Mouse (Mus musculus) myocyte (in vitro differentiated cells): ENCODE results near the gene Lyrm4. TPM values are rescaled to one million over a fixed set of nuclear protein-coding genes. Genes with fewer than 3 reads are reported as not detected.
"Not testable (repeated sequence)": the region's sequence is repeated elsewhere in the genome, so short reads cannot be mapped to it uniquely, and the experiment has no call there.

ENCODE experiments used
- H3K27me3 ChIP-seq: one replicate; pipeline ENCODE4 v1.6.1; 2011; ENCODE audit not compliant: control insufficient read depth, insufficient read depth, insufficient read length
- H3K36me3 ChIP-seq: one replicate; pipeline ENCODE4 v1.6.1; 2011; ENCODE audit not compliant: control insufficient read depth, insufficient read depth
- H3K4me2 ChIP-seq: one replicate; pipeline ENCODE4 v1.6.1; 2011; ENCODE audit warnings: low read depth, control low read depth
- H3K4me3 ChIP-seq: one replicate; pipeline ENCODE4 v1.5.1; 2011; ENCODE audit warnings: mild to moderate bottlenecking, control low read depth, moderate library complexity
- H3K79me2 ChIP-seq: one replicate; pipeline ENCODE4 v1.6.1; 2011; ENCODE audit not compliant: control insufficient read depth, insufficient read depth
- H3ac ChIP-seq: one replicate; pipeline ENCODE4 v1.6.1; 2011; ENCODE audit not compliant: control insufficient read depth, insufficient read length
- CEBPB ChIP-seq: IDR thresholded peaks from 2 replicates; pipeline ENCODE4 v1.6.1; 2011; ENCODE audit warnings: mild to moderate bottlenecking, moderate library complexity; ENCODE audit not compliant: poor library complexity, insufficient read depth, severe bottlenecking
- E2F4 ChIP-seq: IDR thresholded peaks from one replicate; pipeline ENCODE4 v1.6.1; 2011; ENCODE audit warnings: mild to moderate bottlenecking, control low read depth, moderate library complexity; ENCODE audit not compliant: insufficient read depth
- MAX ChIP-seq: IDR thresholded peaks from one replicate; pipeline ENCODE4 v1.6.1; 2011; ENCODE audit warnings: low read depth, mild to moderate bottlenecking, control low read depth
- MYOD1 ChIP-seq, 3 experiments: IDR thresholded peaks; one replicate each; pipeline ENCODE4 v1.6.1; 2011; ENCODE audit warnings: control low read depth in 2 of 3, low read depth in 2 of 3, mild to moderate bottlenecking in 2 of 3, moderate library complexity in 1 of 3; ENCODE audit not compliant: insufficient read length in 2 of 3, control insufficient read depth in 1 of 3
- MYOG ChIP-seq, 3 experiments: IDR thresholded peaks; one replicate each; pipeline ENCODE4 v1.6.1; 2011; ENCODE audit warnings: control low read depth in 2 of 3, low read depth in 2 of 3, mild to moderate bottlenecking in 2 of 3; ENCODE audit not compliant: insufficient read length in 2 of 3, control insufficient read depth in 1 of 3, insufficient read depth in 1 of 3
- POLR2A ChIP-seq: IDR thresholded peaks from one replicate; pipeline ENCODE4 v1.6.1; 2011; ENCODE audit warnings: low read depth, mild to moderate bottlenecking, control low read depth, moderate library complexity; ENCODE audit not compliant: insufficient read length
- POLR2AphosphoS2 ChIP-seq: IDR thresholded peaks from one replicate; pipeline ENCODE4 v1.6.1; 2011; ENCODE audit warnings: low read depth, control low read depth; ENCODE audit not compliant: insufficient read length
- REST ChIP-seq: IDR thresholded peaks from one replicate; pipeline ENCODE4 v1.6.1; 2011; ENCODE audit warnings: mild to moderate bottlenecking, control low read depth, moderate library complexity; ENCODE audit not compliant: insufficient read depth, insufficient read length
- SRF ChIP-seq: IDR thresholded peaks from one replicate; pipeline ENCODE4 v1.6.1; 2011; ENCODE audit warnings: low read depth; ENCODE audit not compliant: control insufficient read depth, insufficient read length
- TCF12 ChIP-seq: IDR thresholded peaks from one replicate; pipeline ENCODE4 v1.6.1; 2011; ENCODE audit warnings: mild to moderate bottlenecking, control low read depth; ENCODE audit not compliant: poor library complexity, insufficient read depth, severe bottlenecking
- TCF3 ChIP-seq: IDR thresholded peaks from one replicate; pipeline ENCODE4 v1.6.1; 2011; ENCODE audit warnings: low read depth, control low read depth; ENCODE audit not compliant: insufficient read length
- USF1 ChIP-seq: IDR thresholded peaks from one replicate; pipeline ENCODE4 v1.6.1; 2011; ENCODE audit warnings: low read depth, mild to moderate bottlenecking, control low read depth, moderate library complexity
- polyA plus RNA-seq: library from polyadenylated mRNA; unstranded; fragments of >200 nt; fragmentation: generic; extraction: Trizol; gene quantifications from one replicate; pipeline ENCODE4 v1.2.1, GENCODE M21; 2012; ENCODE audit warnings: missing spikeins

The Lyrm4 gene
- polyA plus RNA-seq, 1 experiment = 11.3 TPM

DNA sequence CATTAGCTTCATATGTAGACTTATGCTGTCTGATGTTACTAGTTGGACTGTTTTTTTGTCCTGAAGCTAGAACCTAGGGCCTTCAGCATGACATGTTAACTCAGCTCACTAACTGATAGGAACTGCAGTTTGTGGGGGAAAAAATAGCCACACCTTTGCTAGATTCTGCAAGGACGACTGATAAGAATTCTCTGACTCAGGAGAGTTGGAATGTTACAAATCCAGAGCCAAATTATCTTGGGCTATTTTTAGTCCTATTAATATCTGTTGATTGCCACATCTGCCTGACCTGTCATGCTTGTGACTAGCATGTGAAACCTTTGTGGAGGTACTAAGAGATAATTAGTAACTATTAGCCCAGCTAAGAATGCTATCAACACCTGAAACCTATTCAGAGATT, 116.5 kb downstream of the Lyrm4 start:
- Histone ChIP-seq H3ac (no peak overlapping the region), H3K36me3 (no peaks in the 10 kb centered on the region)
- TF ChIP-seq TCF3 (no peak), TCF12 (no peak), MYOG (IDR thresholded peaks at IDR 0.05; ENCODE audit: control insufficient read depth in 1 of 3, insufficient read depth in 1 of 3, insufficient read length in 2 of 3, low read depth in 2 of 3) (no peak), SRF (no peak)

DNA sequence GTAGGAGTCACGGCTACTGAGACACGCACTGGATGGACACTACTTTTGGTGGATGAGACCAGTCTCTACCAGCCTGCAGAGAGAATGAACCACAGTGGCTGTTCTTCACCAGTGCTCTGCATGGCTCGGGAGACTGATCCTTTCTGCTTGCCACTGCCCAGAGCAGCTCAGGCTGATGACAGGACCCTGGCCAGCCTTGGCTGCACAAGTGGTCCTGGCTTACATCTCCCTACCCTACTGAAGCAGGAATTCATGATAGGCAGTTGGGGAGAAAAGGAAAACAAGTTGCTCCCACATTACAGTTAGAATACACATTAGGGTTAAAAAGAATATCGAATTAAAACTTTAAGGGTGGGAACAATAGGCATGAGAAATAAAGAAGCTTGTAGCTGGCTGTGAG, 119.7 kb downstream of the Lyrm4 start:
- Histone ChIP-seq H3K79me2 (no peaks in the 10 kb centered on the region), H3K4me2 (no peak overlapping the region), H3K36me3 (no peaks in the 10 kb centered on the region), H3ac (no peak overlapping the region), H3K4me3 (no peak overlapping the region), H3K27me3 (no peaks in the 10 kb centered on the region)
- TF ChIP-seq MYOD1 (IDR thresholded peaks at IDR 0.05; ENCODE audit: control insufficient read depth in 1 of 3, insufficient read length in 2 of 3, low read depth in 2 of 3) (no peak), MYOG (IDR thresholded peaks at IDR 0.05; ENCODE audit: control insufficient read depth in 1 of 3, insufficient read depth in 1 of 3, insufficient read length in 2 of 3, low read depth in 2 of 3) (no peak), USF1 (no peak), POLR2AphosphoS2 (no peak), REST (no peak), CEBPB (no peak), POLR2A (no peak), SRF (no peak), TCF12 (no peak), TCF3 (no peak), MAX (no peak), E2F4 (no peak)

More for the DNA sequence above, 116.5 kb downstream of the Lyrm4 start:
- no peaks in the 10 kb centered on the region for H3K79me2 ChIP-seq
- H3K4me2 ChIP-seq = no peak overlapping the region
- H3K4me3 ChIP-seq = no peak overlapping the region
- H3K27me3 ChIP-seq = no peaks in the 10 kb centered on the region

DNA sequence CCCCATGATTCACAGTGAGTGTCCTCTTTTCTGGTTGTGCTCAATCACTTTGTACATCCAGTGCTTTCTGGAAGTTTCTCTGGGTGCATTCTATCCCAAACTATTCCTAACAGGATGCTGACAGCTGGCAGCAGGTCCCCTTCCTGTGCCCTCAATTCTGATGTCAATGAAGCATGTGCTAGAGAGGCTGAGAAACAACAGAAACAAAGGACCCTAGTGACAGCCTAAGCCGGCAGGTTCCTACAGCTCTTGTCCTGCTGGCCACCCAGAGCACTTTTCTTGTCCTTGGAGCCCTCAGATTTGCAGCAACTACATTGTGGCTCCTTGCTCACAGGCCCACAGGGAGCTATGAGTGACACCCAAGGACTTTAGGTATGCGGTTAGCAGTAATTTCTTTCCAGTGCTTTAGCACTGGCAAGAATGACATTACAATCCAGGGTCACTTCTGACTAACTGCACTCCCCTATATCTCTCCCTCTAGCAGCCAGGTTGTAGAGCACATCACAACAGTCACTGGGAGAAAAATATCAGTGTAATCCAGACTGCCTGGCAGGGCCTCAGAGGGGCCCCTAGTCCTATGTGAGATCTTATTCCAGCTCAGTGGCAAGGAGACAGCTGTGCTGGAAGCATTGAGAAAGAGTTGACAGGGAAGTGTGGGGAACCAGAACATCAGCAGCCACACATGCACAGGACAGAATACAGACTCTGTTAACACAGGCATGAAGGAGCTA, 121.5 kb downstream of the Lyrm4 start:
- H3K4me3 ChIP-seq = no peak overlapping the region
- no peaks in the 10 kb centered on the region for H3K27me3 ChIP-seq
- H3ac ChIP-seq = no peak overlapping the region
- H3K79me2 ChIP-seq = no peaks in the 10 kb centered on the region
- H3K4me2 ChIP-seq = no peak overlapping the region
- no peaks in the 10 kb centered on the region for H3K36me3 ChIP-seq
- no peak for TF ChIP-seq MYOG (IDR thresholded peaks at IDR 0.05; ENCODE audit: control insufficient read depth in 1 of 3, insufficient read depth in 1 of 3, insufficient read length in 2 of 3, low read depth in 2 of 3)
- TF ChIP-seq CEBPB = no peak
- no peak for TF ChIP-seq POLR2AphosphoS2
- TF ChIP-seq TCF12 = no peak
- TF ChIP-seq SRF = no peak
- no peak for TF ChIP-seq MYOD1 (IDR thresholded peaks at IDR 0.05; ENCODE audit: control insufficient read depth in 1 of 3, insufficient read length in 2 of 3, low read depth in 2 of 3)
- no peak for TF ChIP-seq USF1
- TF ChIP-seq TCF3 = no peak
- no peak for TF ChIP-seq MAX
- TF ChIP-seq POLR2A = no peak
- TF ChIP-seq REST = no peak
- no peak for TF ChIP-seq E2F4

DNA sequence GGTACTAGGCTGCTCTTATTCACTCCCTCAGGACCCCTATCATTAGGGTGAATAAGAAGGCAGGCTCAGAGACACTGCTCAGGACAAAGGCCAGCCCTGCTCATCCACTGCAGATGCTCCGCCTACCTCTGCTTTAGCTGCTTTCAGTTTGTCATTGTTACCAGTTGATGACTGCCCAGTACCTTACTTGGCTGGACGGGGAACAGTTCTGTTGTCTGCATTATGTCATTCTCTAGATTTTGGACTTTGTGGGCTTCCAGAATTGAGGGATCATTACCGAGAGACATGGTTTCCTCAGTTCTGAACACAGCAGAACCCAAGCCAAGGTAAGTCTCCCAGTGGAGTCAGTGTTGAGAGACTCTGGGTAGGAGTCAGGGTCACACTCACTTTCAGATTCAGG, 122.1 kb downstream of the Lyrm4 start:
- Histone ChIP-seq H3K4me2 (no peak overlapping the region), H3ac (no peak overlapping the region), H3K4me3 (no peak overlapping the region), H3K36me3 (no peaks in the 10 kb centered on the region), H3K79me2 (no peaks in the 10 kb centered on the region), H3K27me3 (no peaks in the 10 kb centered on the region)
- TF ChIP-seq MAX = no peak
- TF ChIP-seq E2F4 = no peak
- no peak for TF ChIP-seq USF1

DNA sequence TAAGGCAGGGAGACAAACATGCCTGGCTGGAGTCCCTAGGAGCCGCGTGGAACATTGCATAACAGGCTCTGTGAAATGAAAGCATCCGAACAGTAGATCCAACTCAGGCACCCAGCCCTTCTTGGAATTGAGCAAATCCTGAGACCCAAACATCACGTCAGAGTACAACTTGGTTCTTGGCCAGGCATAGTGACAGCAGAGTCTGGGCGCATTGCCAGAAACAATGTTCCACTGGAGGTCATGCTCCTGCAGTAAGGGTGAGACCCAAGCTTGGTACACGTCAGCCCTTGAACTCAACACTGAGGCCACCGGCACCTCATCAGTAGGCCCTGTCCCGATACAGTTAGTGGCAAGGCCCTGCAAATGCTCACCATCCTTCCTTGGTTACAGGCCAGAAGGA, 123.3 kb downstream of the Lyrm4 start:
- Histone ChIP-seq H3K27me3 (no peaks in the 10 kb centered on the region), H3K79me2 (no peaks in the 10 kb centered on the region), H3K36me3 (no peaks in the 10 kb centered on the region), H3ac (no peak overlapping the region), H3K4me3 (no peak overlapping the region), H3K4me2 (no peak overlapping the region)
- TF ChIP-seq MAX (no peak), MYOD1 (IDR thresholded peaks at IDR 0.05; ENCODE audit: control insufficient read depth in 1 of 3, insufficient read length in 2 of 3, low read depth in 2 of 3) (no peak), CEBPB (no peak), POLR2A (no peak), USF1 (no peak), TCF12 (no peak), TCF3 (no peak), SRF (no peak), MYOG (IDR thresholded peaks at IDR 0.05; ENCODE audit: control insufficient read depth in 1 of 3, insufficient read depth in 1 of 3, insufficient read length in 2 of 3, low read depth in 2 of 3) (no peak), POLR2AphosphoS2 (no peak), REST (no peak), E2F4 (no peak)

DNA sequence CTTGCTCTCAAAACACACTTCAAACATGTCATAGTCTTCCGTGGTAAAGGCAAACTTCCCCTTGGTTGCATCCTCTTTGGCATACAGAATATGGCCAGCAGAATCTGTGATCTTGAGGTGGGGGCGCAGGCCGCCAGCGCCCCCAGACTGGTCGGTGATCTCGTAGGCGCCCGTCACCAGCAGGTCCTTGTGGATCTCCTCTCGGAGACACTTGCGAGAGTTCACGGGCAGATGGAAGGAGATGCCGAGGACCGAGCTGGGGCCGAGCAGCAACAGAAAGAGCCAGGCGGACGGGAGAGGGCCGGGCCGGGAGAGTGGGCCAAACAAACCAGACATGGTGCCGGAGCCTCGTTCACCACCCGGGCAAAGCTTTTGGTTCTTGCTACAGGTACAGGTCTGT, 126.1 kb downstream of the Lyrm4 start:
- H3K4me2 ChIP-seq, H3K4me3 ChIP-seq, H3K79me2 ChIP-seq, H3K27me3 ChIP-seq, H3K36me3 ChIP-seq, H3ac ChIP-seq: not testable (repeated sequence)
